Mouse (Mus musculus): ENCODE measurements around the gene H2-DMb2. TPM values are rescaled to one million over a fixed set of nuclear protein-coding genes. Genes with fewer than 3 reads are reported as not detected.

The H2-DMb2 gene
- polyA plus RNA-seq, 1 experiment from 2014 or later: 0.70 TPM

DNA sequence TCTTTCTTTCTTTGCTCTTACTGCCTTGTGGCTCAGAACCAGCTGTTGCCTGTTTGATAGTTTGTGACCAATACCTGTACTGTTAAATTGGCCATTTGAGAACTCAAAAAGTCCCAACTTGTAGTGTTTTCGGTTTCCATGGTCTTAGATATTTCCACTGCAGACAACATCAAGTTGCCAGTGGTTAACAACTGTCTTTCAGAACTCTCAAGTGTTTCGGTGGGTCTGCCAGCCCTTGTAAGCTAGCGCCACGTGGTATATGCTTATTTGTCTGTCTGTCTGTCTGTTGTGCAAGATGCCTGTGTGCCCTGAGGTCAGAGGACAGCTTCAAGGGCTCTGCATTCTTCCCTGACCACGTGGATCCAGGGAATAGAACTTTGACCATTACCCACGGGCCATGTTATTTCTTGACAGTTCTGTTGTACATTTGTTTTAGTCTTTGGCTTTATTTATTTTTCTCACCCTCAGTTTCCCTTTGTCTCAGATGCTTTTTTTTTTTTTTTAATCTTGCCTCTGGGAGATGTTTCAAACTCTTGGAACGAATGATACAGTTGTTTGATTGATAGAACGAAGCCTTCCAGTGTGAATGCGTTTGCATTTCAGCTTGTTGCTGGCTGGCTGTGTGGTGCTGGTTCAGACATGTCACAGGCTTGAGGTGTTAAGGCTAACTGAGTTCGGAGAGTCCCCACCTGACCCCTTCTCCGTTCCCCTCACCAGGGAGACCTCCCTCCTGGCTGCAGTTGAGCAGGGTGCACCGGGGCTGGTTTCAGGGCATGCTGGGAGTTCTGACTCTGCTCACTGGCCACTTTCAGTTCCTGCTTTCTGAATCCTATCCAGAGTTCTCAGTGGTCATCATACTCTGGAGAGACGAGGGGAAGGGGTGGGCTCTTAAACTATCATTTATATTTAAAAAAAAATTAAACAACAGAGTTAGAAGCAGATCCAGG is 37.1 kb downstream of the H2-DMb2 start:
- Histone ChIP-seq H3K4me1 (ENCODE audit: control insufficient read depth, insufficient read depth, low read length) (no peaks in the 10 kb centered on the region), H3K9ac (ENCODE audit: low read length) (no peak overlapping the region), H3K4me3 (replicated peaks; ENCODE audit: low read length) (no peak overlapping the region), H3K9me3 (replicated peaks; ENCODE audit: control insufficient read depth, low read length) (peaks cover 6% of the 10 kb centered on the region; the same call in 1 of the 2 replicates), H3K4me2 (ENCODE audit: low read depth, low read length) (no peak overlapping the region), H3K27me3 (ENCODE audit: control insufficient read depth, insufficient read depth, low read length) (no peaks in the 10 kb centered on the region), H3K27ac (ENCODE audit: low read length) (no peak overlapping the region), H3K36me3 (ENCODE audit: control insufficient read depth, insufficient read depth, low read length) (no peaks in the 10 kb centered on the region)
- no peak for ATAC-seq (ENCODE audit: insufficient read depth, low FRiP score)
- 58% methylated on average over 13 of the region's 13 CpGs for WGBS

DNA sequence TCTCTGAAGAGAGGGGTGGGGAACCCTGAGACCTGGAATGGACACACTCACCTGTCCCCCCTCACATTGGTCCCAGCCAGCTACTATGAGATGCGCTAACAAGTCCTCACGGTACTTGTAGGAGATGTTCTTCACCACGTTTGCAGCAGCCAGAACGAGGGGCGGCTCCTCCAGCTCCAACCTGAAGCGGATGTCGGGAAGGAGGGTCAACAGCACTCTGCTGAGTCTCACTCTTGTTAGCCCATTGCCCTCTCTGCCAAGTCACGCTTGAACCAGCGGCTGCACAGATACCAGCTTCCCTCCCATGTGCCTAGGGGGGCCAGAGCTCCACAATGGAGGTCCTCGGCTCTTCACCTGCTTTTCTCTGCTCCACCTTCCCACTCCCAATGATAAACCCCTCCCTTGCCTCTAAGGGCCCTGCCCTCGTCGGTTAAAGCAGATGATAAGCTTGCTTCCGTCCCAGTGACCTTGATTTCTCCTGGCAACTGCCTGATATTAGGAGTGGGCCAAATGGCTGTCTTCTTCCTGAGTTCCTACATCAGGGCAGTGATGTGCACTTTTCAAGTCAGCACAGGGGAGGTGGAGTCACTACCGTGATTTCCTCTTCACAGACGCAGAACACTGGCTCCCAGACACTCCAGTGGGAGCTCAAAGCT is 40.6 kb downstream of the H2-DMb2 start:
- Histone ChIP-seq H3K27me3 (ENCODE audit: control insufficient read depth, insufficient read depth, low read length) (peaks cover 9% of the 10 kb centered on the region; the same call in 1 of the 2 replicates), H3K4me3 (replicated peaks; ENCODE audit: low read length) (no peak overlapping the region), H3K4me2 (ENCODE audit: low read depth, low read length) (no peak overlapping the region), H3K9ac (ENCODE audit: low read length) (no peak overlapping the region), H3K9me3 (replicated peaks; ENCODE audit: control insufficient read depth, low read length) (no peaks in the 10 kb centered on the region), H3K4me1 (ENCODE audit: control insufficient read depth, insufficient read depth, low read length) (peaks cover 8% of the 10 kb centered on the region; the same call in 1 of the 2 replicates), H3K36me3 (ENCODE audit: control insufficient read depth, insufficient read depth, low read length) (no peaks in the 10 kb centered on the region), H3K27ac (ENCODE audit: low read length) (no peak overlapping the region)
- WGBS: 69% methylated on average over 15 of the region's 15 CpGs
- no peak for ATAC-seq (ENCODE audit: insufficient read depth, low FRiP score)

DNA sequence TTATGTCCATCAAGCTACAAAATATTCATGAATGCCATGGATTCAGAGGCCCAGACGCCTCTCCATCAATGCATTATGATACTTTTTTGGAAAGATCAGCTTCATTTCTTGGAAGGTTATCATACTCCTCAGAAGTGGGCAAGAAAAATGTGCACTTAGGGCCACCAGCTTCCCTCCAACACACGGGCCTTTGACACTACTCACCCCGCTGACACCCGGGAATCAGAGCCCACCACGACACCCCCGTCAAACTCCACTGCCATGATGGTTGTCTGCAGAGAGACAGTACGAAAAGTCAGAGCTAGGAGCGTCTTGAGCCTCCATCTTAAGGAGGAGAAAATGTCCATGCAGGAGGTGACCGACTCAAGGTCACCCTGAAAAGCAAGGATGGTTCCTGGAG is 42.4 kb downstream of the H2-DMb2 start:
- Histone ChIP-seq H3K4me2 (ENCODE audit: low read depth, low read length) (no peak overlapping the region), H3K4me3 (replicated peaks; ENCODE audit: low read length) (no peak overlapping the region), H3K27ac (ENCODE audit: low read length) (no peak overlapping the region), H3K27me3 (ENCODE audit: control insufficient read depth, insufficient read depth, low read length) (peaks cover 9% of the 10 kb centered on the region; the same call in 1 of the 2 replicates), H3K36me3 (ENCODE audit: control insufficient read depth, insufficient read depth, low read length) (no peaks in the 10 kb centered on the region), H3K4me1 (ENCODE audit: control insufficient read depth, insufficient read depth, low read length) (peaks cover 8% of the 10 kb centered on the region; the same call in 1 of the 2 replicates), H3K9ac (ENCODE audit: low read length) (no peak overlapping the region), H3K9me3 (replicated peaks; ENCODE audit: control insufficient read depth, low read length) (no peaks in the 10 kb centered on the region)
- 90% methylated on average over 9 of the region's 9 CpGs for WGBS
- ATAC-seq (ENCODE audit: insufficient read depth, low FRiP score): no peak

GRCm38 (mm10) chr17:34186885-34187260 is 43.8 kb downstream of the H2-DMb2 start:
- peak overlapping the region; percentile 99 for H3K4me2 ChIP-seq (ENCODE audit: low read depth, low read length)
- peak overlapping the region; percentile 81 for H3K9ac ChIP-seq (ENCODE audit: low read length)
- H3K27me3 ChIP-seq (ENCODE audit: control insufficient read depth, insufficient read depth, low read length): peaks cover 17% of the 10 kb centered on the region
- no peak; the same call in 1 of the 2 replicates for ATAC-seq (ENCODE audit: insufficient read depth, low FRiP score)
- peaks cover 8% of the 10 kb centered on the region; the same call in 1 of the 2 replicates for H3K4me1 ChIP-seq (ENCODE audit: control insufficient read depth, insufficient read depth, low read length)
- H3K9me3 ChIP-seq (replicated peaks; ENCODE audit: control insufficient read depth, low read length): no peaks in the 10 kb centered on the region
- H3K27ac ChIP-seq (ENCODE audit: low read length): no peak overlapping the region; the same call in 1 of the 2 replicates
- no peaks in the 10 kb centered on the region for H3K36me3 ChIP-seq (ENCODE audit: control insufficient read depth, insufficient read depth, low read length)
- peak overlapping the region; percentile 56 for H3K4me3 ChIP-seq (replicated peaks; ENCODE audit: low read length)
- WGBS: 5% methylated on average over 14 of the region's 14 CpGs

DNA sequence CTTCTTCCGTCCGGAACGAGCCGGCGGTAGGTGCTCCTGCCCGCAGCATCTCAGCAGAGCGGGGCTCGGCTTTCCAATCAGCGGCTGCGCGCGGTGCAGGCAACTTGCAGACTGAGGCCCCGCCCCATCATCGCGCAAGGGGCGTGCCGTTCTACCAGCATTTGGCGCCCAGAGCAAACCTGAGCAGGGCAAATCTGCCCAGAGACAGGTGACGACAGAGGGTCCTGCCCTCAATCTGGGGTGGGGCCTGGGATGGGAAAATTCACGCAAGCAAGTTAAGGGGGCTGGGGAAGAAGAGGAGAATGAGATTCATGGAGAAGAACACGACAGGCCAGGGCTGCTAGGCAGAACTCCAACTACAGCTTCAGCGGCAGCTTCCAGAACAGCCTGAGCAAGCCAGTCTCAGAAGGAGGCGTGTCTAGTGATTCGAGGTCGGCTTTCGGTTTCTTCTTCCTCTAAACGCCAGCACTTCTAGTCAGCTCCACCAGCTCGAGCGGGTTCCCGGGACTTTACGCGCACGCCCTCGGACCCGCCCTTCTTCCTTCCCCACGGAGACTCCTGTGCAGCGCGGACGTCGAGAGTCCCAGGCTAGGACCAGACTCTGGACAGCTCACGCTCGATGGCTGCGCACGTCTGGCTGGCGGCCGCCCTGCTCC is 44.3 kb downstream of the H2-DMb2 start, which contains the start of the genes Tap1 and Psmb9:
TSS of gene Tap1 (plus strand) at position 293 of the 656 bp plus-strand sequence.
TSS of gene Psmb9 (minus strand) at position 504 of the 656 bp plus-strand sequence.
- peak within 1 kb of the TSS; percentile 81 for H3K9ac ChIP-seq (ENCODE audit: low read length)
- H3K9me3 ChIP-seq (replicated peaks; ENCODE audit: control insufficient read depth, low read length): no peaks in the 10 kb centered on the region
- H3K27me3 ChIP-seq (ENCODE audit: control insufficient read depth, insufficient read depth, low read length): peaks cover 17% of the 10 kb centered on the region
- no peaks in the 10 kb centered on the region for H3K36me3 ChIP-seq (ENCODE audit: control insufficient read depth, insufficient read depth, low read length)
- WGBS: under 1% methylated on average over 46 of the region's 46 CpGs
- H3K4me2 ChIP-seq (ENCODE audit: low read depth, low read length): peak within 1 kb of the TSS; percentile 99
- peak within 1 kb of the TSS; percentile 56 for H3K4me3 ChIP-seq (replicated peaks; ENCODE audit: low read length)
- peaks cover 8% of the 10 kb centered on the region; the same call in 1 of the 2 replicates for H3K4me1 ChIP-seq (ENCODE audit: control insufficient read depth, insufficient read depth, low read length)
- peak; percentile 97 for ATAC-seq (ENCODE audit: insufficient read depth, low FRiP score)
- H3K27ac ChIP-seq (ENCODE audit: low read length): peak within 1 kb of the TSS; percentile 71

GRCm38 (mm10) chr17:34188010-34188409 is 44.9 kb downstream of the H2-DMb2 start:
- Histone ChIP-seq H3K36me3 (ENCODE audit: control insufficient read depth, insufficient read depth, low read length) (no peaks in the 10 kb centered on the region), H3K4me3 (replicated peaks; ENCODE audit: low read length) (peak overlapping the region; percentile 56), H3K27me3 (ENCODE audit: control insufficient read depth, insufficient read depth, low read length) (peaks cover 17% of the 10 kb centered on the region), H3K27ac (ENCODE audit: low read length) (peak overlapping the region; percentile 71), H3K9ac (ENCODE audit: low read length) (peak overlapping the region; percentile 81), H3K9me3 (replicated peaks; ENCODE audit: control insufficient read depth, low read length) (no peaks in the 10 kb centered on the region), H3K4me1 (ENCODE audit: control insufficient read depth, insufficient read depth, low read length) (peaks cover 8% of the 10 kb centered on the region; the same call in 1 of the 2 replicates), H3K4me2 (ENCODE audit: low read depth, low read length) (peak overlapping the region; percentile 99)
- 3% methylated on average over 20 of the region's 20 CpGs for WGBS
- peak; percentile 15; the same call in 1 of the 2 replicates for ATAC-seq (ENCODE audit: insufficient read depth, low FRiP score)

DNA sequence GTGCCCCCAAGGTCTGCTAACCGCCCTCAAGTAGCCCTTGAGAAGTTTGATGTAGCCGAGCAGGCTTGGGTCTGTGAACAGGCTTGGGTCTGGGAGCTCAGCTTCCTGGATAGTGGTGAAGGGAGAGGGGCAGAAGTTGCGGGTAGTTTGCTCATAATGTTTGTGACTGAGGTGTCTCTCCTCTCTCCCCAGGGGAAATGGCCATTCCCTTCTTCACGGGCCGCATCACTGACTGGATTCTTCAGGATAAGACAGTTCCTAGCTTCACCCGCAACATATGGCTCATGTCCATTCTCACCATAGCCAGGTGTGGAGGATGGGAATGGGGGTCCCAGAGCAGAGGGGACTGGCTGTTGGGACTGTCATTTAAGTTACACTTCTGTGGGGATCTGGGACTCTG is 45.9 kb downstream of the H2-DMb2 start:
- Histone ChIP-seq H3K4me2 (ENCODE audit: low read depth, low read length) (no peak overlapping the region), H3K27ac (ENCODE audit: low read length) (no peak overlapping the region), H3K36me3 (ENCODE audit: control insufficient read depth, insufficient read depth, low read length) (no peaks in the 10 kb centered on the region), H3K9me3 (replicated peaks; ENCODE audit: control insufficient read depth, low read length) (no peaks in the 10 kb centered on the region), H3K4me3 (replicated peaks; ENCODE audit: low read length) (no peak overlapping the region), H3K27me3 (ENCODE audit: control insufficient read depth, insufficient read depth, low read length) (peaks cover 22% of the 10 kb centered on the region), H3K4me1 (ENCODE audit: control insufficient read depth, insufficient read depth, low read length) (peaks cover 8% of the 10 kb centered on the region; the same call in 1 of the 2 replicates), H3K9ac (ENCODE audit: low read length) (no peak overlapping the region)
- no peak for ATAC-seq (ENCODE audit: insufficient read depth, low FRiP score)
- WGBS: 67% methylated on average over 6 of the region's 6 CpGs

GRCm38 (mm10) chr17:34192852-34193251 is 49.7 kb downstream of the H2-DMb2 start:
- Histone ChIP-seq H3K4me3 (replicated peaks; ENCODE audit: low read length) (no peak overlapping the region), H3K27ac (ENCODE audit: low read length) (no peak overlapping the region), H3K4me2 (ENCODE audit: low read depth, low read length) (no peak overlapping the region), H3K36me3 (ENCODE audit: control insufficient read depth, insufficient read depth, low read length) (no peaks in the 10 kb centered on the region), H3K4me1 (ENCODE audit: control insufficient read depth, insufficient read depth, low read length) (peaks cover 8% of the 10 kb centered on the region), H3K27me3 (ENCODE audit: control insufficient read depth, insufficient read depth, low read length) (peaks cover 28% of the 10 kb centered on the region), H3K9ac (ENCODE audit: low read length) (no peak overlapping the region), H3K9me3 (replicated peaks; ENCODE audit: control insufficient read depth, low read length) (no peaks in the 10 kb centered on the region)
- 25% methylated on average over 16 of the region's 16 CpGs for WGBS
- ATAC-seq (ENCODE audit: insufficient read depth, low FRiP score): no peak

Data from stomach, embryonic 16.5 days (tissue).